Mouse (Mus musculus): Measurements from ENCODE around the gene Cpeb4. TPM values are rescaled to one million over a fixed set of nuclear protein-coding genes. Genes with fewer than 3 reads are reported as not detected.

The Cpeb4 gene
- polyA plus RNA-seq, 1 experiment: 28.8 TPM

- TF ChIP-seq CTCF (IDR thresholded peaks at IDR 0.05; ENCODE audit: control insufficient read depth, insufficient read depth, insufficient replicate concordance, low read depth, low read length) (no peak), POLR2A (IDR thresholded peaks at IDR 0.05; ENCODE audit: control insufficient read depth, low read depth, low read length) (no peak)
- no peaks in the 10 kb centered on the region for H3K4me1 ChIP-seq (ENCODE audit: control insufficient read depth, insufficient read depth, low read length)
- H3K4me3 ChIP-seq (ENCODE audit: control insufficient read depth, low read depth, low read length): no peak overlapping the region
- no peaks in the 10 kb centered on the region for H3K27me3 ChIP-seq (ENCODE audit: control insufficient read depth, insufficient read depth, low read length)
- H3K36me3 ChIP-seq (ENCODE audit: control insufficient read depth, insufficient read depth, low read length): no peaks in the 10 kb centered on the region
- H3K27ac ChIP-seq (ENCODE audit: control insufficient read depth, insufficient read depth, low read depth, low read length): no peak overlapping the region
Observed at GRCm38 (mm10) chr11:31896905-31897304, 24.9 kb downstream of the Cpeb4 start.

GRCm38 (mm10) chr11:31899166-31899565 lies 27.2 kb downstream of the Cpeb4 start:
- Histone ChIP-seq H3K27ac (ENCODE audit: control insufficient read depth, insufficient read depth, low read depth, low read length) (no peak overlapping the region), H3K4me1 (ENCODE audit: control insufficient read depth, insufficient read depth, low read length) (no peaks in the 10 kb centered on the region), H3K4me3 (ENCODE audit: control insufficient read depth, low read depth, low read length) (no peak overlapping the region), H3K36me3 (ENCODE audit: control insufficient read depth, insufficient read depth, low read length) (no peaks in the 10 kb centered on the region), H3K27me3 (ENCODE audit: control insufficient read depth, insufficient read depth, low read length) (no peaks in the 10 kb centered on the region)
- TF ChIP-seq POLR2A (IDR thresholded peaks at IDR 0.05; ENCODE audit: control insufficient read depth, low read depth, low read length) (no peak), CTCF (IDR thresholded peaks at IDR 0.05; ENCODE audit: control insufficient read depth, insufficient read depth, insufficient replicate concordance, low read depth, low read length) (no peak)

- no peaks in the 10 kb centered on the region for H3K4me1 ChIP-seq (ENCODE audit: control insufficient read depth, insufficient read depth, low read length)
- no peak overlapping the region for H3K4me3 ChIP-seq (ENCODE audit: control insufficient read depth, low read depth, low read length)
- TF ChIP-seq CTCF (IDR thresholded peaks at IDR 0.05; ENCODE audit: control insufficient read depth, insufficient read depth, insufficient replicate concordance, low read depth, low read length): no peak
- TF ChIP-seq POLR2A (IDR thresholded peaks at IDR 0.05; ENCODE audit: control insufficient read depth, low read depth, low read length): no peak
- H3K27ac ChIP-seq (ENCODE audit: control insufficient read depth, insufficient read depth, low read depth, low read length): no peak overlapping the region
- H3K27me3 ChIP-seq (ENCODE audit: control insufficient read depth, insufficient read depth, low read length): no peaks in the 10 kb centered on the region
- H3K36me3 ChIP-seq (ENCODE audit: control insufficient read depth, insufficient read depth, low read length): no peaks in the 10 kb centered on the region
Observed at GRCm38 (mm10) chr11:31900736-31901135, 28.7 kb downstream of the Cpeb4 start.

- Histone ChIP-seq H3K36me3 (ENCODE audit: control insufficient read depth, insufficient read depth, low read length) (no peaks in the 10 kb centered on the region), H3K4me1 (ENCODE audit: control insufficient read depth, insufficient read depth, low read length) (no peaks in the 10 kb centered on the region), H3K27ac (ENCODE audit: control insufficient read depth, insufficient read depth, low read depth, low read length) (no peak overlapping the region), H3K4me3 (ENCODE audit: control insufficient read depth, low read depth, low read length) (no peak overlapping the region), H3K27me3 (ENCODE audit: control insufficient read depth, insufficient read depth, low read length) (no peaks in the 10 kb centered on the region)
- no peak for TF ChIP-seq POLR2A (IDR thresholded peaks at IDR 0.05; ENCODE audit: control insufficient read depth, low read depth, low read length)
Observed at GRCm38 (mm10) chr11:31902251-31903001, 30.4 kb downstream of the Cpeb4 start.

GRCm38 (mm10) chr11:31906499-31906898 lies 34.5 kb downstream of the Cpeb4 start:
- no peaks in the 10 kb centered on the region; the same call in 1 of the 2 replicates for H3K36me3 ChIP-seq (ENCODE audit: control insufficient read depth, insufficient read depth, low read length)
- TF ChIP-seq CTCF (IDR thresholded peaks at IDR 0.05; ENCODE audit: control insufficient read depth, insufficient read depth, insufficient replicate concordance, low read depth, low read length) (no peak), POLR2A (IDR thresholded peaks at IDR 0.05; ENCODE audit: control insufficient read depth, low read depth, low read length) (no peak)
- no peak overlapping the region for H3K4me3 ChIP-seq (ENCODE audit: control insufficient read depth, low read depth, low read length)
- no peaks in the 10 kb centered on the region for H3K27me3 ChIP-seq (ENCODE audit: control insufficient read depth, insufficient read depth, low read length)
- H3K27ac ChIP-seq (ENCODE audit: control insufficient read depth, insufficient read depth, low read depth, low read length): no peak overlapping the region
- no peaks in the 10 kb centered on the region for H3K4me1 ChIP-seq (ENCODE audit: control insufficient read depth, insufficient read depth, low read length)

- H3K36me3 ChIP-seq (ENCODE audit: control insufficient read depth, insufficient read depth, low read length): no peaks in the 10 kb centered on the region; the same call in 1 of the 2 replicates
- H3K27me3 ChIP-seq (ENCODE audit: control insufficient read depth, insufficient read depth, low read length): no peaks in the 10 kb centered on the region
- no peak overlapping the region for H3K4me3 ChIP-seq (ENCODE audit: control insufficient read depth, low read depth, low read length)
- H3K27ac ChIP-seq (ENCODE audit: control insufficient read depth, insufficient read depth, low read depth, low read length): no peak overlapping the region
- TF ChIP-seq CTCF (IDR thresholded peaks at IDR 0.05; ENCODE audit: control insufficient read depth, insufficient read depth, insufficient replicate concordance, low read depth, low read length) (no peak), POLR2A (IDR thresholded peaks at IDR 0.05; ENCODE audit: control insufficient read depth, low read depth, low read length) (no peak)
- no peaks in the 10 kb centered on the region for H3K4me1 ChIP-seq (ENCODE audit: control insufficient read depth, insufficient read depth, low read length)
Observed at GRCm38 (mm10) chr11:31907650-31908049, 35.6 kb downstream of the Cpeb4 start.

- Histone ChIP-seq H3K4me1 (ENCODE audit: control insufficient read depth, insufficient read depth, low read length) (no peaks in the 10 kb centered on the region), H3K36me3 (ENCODE audit: control insufficient read depth, insufficient read depth, low read length) (no peaks in the 10 kb centered on the region), H3K4me3 (ENCODE audit: control insufficient read depth, low read depth, low read length) (no peak overlapping the region), H3K27ac (ENCODE audit: control insufficient read depth, insufficient read depth, low read depth, low read length) (no peak overlapping the region), H3K27me3 (ENCODE audit: control insufficient read depth, insufficient read depth, low read length) (no peaks in the 10 kb centered on the region)
- no peak for TF ChIP-seq POLR2A (IDR thresholded peaks at IDR 0.05; ENCODE audit: control insufficient read depth, low read depth, low read length)
- no peak for TF ChIP-seq CTCF (IDR thresholded peaks at IDR 0.05; ENCODE audit: control insufficient read depth, insufficient read depth, insufficient replicate concordance, low read depth, low read length)
Observed at GRCm38 (mm10) chr11:31912958-31913357, 40.9 kb downstream of the Cpeb4 start.
